Mouse (Mus musculus) bone marrow macrophage, adult 2 months (primary cell): ENCODE measurements around the gene Aldh1a3. TPM values are rescaled to one million over a fixed set of nuclear protein-coding genes. Genes with fewer than 3 reads are reported as not detected.

Experiments
- H3K27ac ChIP-seq: 2 replicates; pipeline ENCODE4 v1.5.1; 2012; ENCODE audit warnings: low read depth, low read length; ENCODE audit not compliant: insufficient read depth
- H3K4me1 ChIP-seq: 2 replicates; pipeline ENCODE4 v1.6.1; 2012; ENCODE audit warnings: low read length; ENCODE audit not compliant: control insufficient read depth, insufficient read depth
- H3K4me3 ChIP-seq: 2 replicates; pipeline ENCODE4 v1.5.1; 2012; ENCODE audit warnings: mild to moderate bottlenecking, low read length, moderate library complexity; ENCODE audit not compliant: insufficient read depth
- CTCF ChIP-seq: IDR thresholded peaks from 2 replicates; pipeline ENCODE4 v1.5.1; 2012; ENCODE audit warnings: low read depth, mild to moderate bottlenecking, low read length, moderate library complexity
- POLR2A ChIP-seq: IDR thresholded peaks from 2 replicates; pipeline ENCODE4 v1.6.1; 2012; ENCODE audit warnings: mild to moderate bottlenecking, low read depth, low read length, borderline replicate concordance
- polyA plus RNA-seq: library from polyadenylated mRNA; stranded (reverse); fragments of >200 nt; gene quantifications from 2 replicates; pipeline ENCODE4 v1.2.4, GENCODE M21; 2012; ENCODE audit not compliant: missing spikeins, insufficient read depth, insufficient read length

Gene Aldh1a3
- polyA plus RNA-seq, 1 experiment = 0.36 TPM

DNA sequence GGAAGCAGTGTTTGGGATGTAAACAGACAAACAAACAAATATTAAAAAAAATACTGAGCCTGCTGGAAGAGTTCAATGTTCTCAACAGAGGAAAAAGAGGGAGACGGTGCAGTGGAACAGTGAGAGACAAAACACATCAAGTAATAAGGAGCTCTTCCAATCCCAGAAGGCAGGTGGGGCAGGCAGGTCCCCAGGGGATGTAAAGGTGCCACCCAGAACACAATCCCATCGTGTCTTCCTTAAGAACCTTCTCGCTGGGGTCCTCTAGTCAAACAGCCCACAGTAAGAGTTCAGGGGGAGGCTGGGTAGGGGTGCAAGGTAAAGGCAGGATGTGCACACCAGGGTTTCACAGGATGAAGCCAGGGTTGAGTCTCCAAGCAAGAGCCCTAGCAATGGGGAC lies 53.9 kb downstream of the Aldh1a3 start:
- Histone ChIP-seq H3K4me1 (peaks cover 9% of the 10 kb centered on the region), H3K27ac (no peak overlapping the region), H3K4me3 (no peak overlapping the region)
- TF ChIP-seq CTCF (no peak), POLR2A (no peak)

DNA sequence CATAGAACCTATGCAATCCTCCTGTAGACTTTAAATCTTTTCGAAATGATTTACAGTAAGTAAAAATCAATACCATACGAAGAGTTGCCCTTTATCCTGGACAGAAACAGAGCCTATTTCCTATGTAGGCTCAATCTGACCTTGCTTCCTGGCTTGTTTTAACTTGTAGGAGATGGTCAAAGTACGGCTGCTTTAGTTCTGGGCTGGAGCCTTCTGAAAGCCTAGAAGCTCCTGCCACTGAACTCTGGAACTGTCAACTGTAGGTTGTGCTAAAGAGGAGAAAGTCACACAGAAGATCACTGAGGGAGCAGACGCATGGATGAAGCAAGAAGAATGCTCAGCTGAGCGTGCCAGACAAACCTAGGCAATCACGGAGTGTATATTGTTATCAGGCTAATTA lies 56.3 kb downstream of the Aldh1a3 start:
- H3K27ac ChIP-seq = no peak overlapping the region
- no peak overlapping the region for H3K4me3 ChIP-seq
- TF ChIP-seq POLR2A (no peak), CTCF (no peak)
- H3K4me1 ChIP-seq = peaks cover 9% of the 10 kb centered on the region

DNA sequence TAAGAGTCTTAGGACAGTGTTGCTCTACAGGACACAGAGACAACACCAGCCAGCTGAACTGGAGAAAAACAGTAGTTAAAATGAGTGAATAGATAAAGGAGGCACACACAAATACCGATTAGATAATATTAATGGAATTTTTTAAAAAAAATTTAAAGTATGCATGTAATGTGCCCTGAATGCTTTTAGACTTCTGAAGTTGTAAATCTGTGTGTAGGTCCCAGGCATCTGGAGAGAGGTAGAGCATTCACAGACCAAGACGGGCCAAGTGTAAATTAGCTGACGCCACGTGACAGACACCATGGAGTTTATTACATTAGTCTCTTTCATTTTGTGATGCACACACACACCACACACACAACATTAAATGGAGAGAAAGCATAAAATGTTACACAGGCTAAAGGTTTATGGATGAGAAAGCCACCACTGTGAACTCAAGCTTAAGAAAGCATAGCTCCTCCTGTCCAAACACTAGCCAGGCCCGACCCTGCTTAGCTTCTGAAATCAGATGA lies 57.3 kb downstream of the Aldh1a3 start:
- Histone ChIP-seq H3K4me1 (peaks cover 9% of the 10 kb centered on the region), H3K27ac (no peak overlapping the region), H3K4me3 (no peak overlapping the region)
- TF ChIP-seq CTCF = no peak
- no peak for TF ChIP-seq POLR2A

DNA sequence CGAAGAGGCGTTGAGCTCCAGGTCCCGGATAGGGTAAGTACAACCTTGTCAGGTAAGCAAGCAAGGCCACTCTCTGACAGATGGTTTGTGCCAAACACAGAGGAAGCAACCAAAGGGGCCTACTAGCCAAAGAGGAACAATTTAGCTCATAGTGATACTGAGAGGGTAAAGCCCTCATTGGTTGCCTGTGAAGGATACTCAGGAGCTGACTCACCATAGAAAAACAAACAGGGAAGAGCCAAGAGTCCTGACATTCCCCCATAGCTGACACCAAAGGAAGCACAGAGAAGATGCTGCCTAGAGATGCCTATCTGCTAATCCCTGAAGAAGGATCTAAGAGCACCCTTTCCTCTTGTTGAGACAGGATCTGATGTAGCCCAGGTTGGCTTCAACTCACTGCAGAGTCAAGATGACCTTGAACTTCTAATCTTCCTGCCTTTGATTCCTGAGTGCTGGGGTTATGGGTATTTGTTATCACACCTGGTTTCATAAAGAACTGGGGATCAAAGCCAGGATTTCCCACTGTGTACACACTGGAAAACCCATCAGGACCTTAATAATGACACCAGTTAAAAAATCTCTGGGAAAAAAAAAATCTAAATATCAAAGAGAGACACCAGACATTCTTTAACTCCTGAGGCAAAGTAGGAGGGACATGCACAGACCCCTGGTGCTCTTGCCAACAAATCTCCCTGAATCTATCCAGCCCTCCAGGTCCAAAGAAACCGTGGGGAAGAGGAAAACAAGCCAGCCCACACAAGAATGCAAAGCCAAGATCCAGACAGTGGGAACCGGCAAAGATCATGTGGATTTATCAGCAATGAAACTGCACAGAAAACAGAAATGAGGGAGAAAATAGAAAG lies 58.0 kb downstream of the Aldh1a3 start:
- Histone ChIP-seq H3K4me3 (no peak overlapping the region), H3K4me1 (peaks cover 9% of the 10 kb centered on the region), H3K27ac (no peak overlapping the region)
- TF ChIP-seq CTCF (no peak), POLR2A (no peak)

DNA sequence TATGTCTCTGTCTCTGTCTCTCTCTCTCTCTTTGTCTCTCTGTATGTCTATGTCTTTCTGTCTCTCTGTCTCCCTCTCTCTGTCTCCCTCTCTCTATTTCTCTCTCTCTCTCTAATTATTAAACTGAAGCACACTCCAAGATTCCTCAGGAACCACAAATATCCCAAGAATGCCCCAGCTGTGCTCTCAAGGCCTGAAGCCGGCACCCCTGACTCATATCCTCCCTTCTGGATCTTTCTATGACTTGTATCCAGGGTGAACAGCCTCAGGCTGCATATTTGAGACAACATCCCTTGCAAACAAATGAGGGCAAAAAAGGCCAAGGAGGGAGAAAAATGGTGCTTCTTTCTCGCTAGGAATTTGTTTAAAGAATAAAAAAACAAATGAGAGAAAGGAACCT lies 61.4 kb downstream of the Aldh1a3 start, which contains the start of gene Gm10974:
Gene Gm10974 (plus strand): TSS at position 2 of the 400 bp plus-strand sequence.
- Histone ChIP-seq H3K4me3 (no peak within 1 kb of the TSS), H3K4me1 (peaks cover 9% of the 10 kb centered on the region), H3K27ac (no peak within 1 kb of the TSS)
- TF ChIP-seq CTCF (no peak), POLR2A (no peak)

DNA sequence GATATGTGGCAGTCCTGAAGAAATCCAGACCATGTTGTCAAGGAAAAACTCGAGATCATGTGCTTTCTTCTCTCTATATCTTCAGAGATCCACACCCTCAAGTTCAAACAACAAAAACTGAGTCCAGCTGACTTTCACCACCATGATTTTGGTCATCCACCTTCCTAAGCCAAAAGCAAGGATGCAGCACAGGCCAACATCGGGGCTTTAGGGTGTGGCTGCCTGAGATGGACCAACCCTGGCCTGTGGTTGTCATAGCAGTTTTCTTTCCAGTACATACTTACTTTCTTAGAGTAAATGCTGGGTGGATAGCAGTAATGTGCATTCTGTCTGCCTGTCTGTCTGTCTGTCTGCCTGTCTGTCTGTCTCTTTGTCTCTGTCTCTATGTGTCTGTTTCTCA lies 61.9 kb downstream of the Aldh1a3 start:
- Histone ChIP-seq H3K4me1 (peaks cover 9% of the 10 kb centered on the region), H3K4me3 (no peak overlapping the region), H3K27ac (no peak overlapping the region)
- TF ChIP-seq POLR2A = no peak
- TF ChIP-seq CTCF = no peak

DNA sequence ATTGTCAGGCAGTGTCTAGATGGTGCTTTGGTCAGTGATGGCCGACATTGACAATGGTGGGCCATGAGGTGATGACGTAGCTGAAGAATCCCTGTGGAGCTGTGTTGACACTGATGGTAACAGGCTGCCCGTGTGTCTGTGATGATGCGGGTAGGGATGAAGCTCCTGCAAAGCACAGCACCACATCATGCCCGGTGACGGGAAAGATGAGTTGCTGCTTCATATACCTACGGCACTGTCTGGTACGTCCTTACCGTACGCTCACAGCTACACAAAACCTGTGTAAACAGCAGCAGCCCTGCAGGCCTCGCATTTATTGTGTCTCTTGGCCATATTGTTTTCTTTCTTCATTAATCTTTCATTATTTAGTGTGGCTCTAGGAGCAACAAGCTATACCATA lies 62.8 kb downstream of the Aldh1a3 start:
- no peak for TF ChIP-seq POLR2A
- no peak for TF ChIP-seq CTCF
- Histone ChIP-seq H3K4me1 (peaks cover 6% of the 10 kb centered on the region), H3K4me3 (no peak overlapping the region), H3K27ac (no peak overlapping the region)

DNA sequence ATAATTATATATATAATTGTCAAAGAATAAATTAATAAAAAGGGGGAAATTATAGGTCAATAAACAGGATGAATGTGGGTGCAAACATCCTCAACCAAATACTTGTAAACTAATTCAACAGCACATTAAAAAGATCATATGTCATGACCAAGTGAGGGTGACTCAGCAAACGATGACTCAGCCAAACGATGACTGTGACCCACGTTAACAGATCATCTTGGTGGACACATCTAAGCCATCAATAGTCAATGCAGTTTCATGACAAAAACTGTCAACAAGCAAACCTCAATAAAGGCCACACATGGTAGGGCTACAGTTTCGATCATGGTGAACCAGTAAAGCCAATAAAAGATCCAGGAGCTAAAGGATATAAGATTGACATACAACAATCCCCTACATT lies 68.3 kb downstream of the Aldh1a3 start:
- TF ChIP-seq CTCF = no peak
- TF ChIP-seq POLR2A = no peak
- no peak overlapping the region for H3K27ac ChIP-seq
- H3K4me1 ChIP-seq = peaks cover 31% of the 10 kb centered on the region
- no peak overlapping the region for H3K4me3 ChIP-seq

DNA sequence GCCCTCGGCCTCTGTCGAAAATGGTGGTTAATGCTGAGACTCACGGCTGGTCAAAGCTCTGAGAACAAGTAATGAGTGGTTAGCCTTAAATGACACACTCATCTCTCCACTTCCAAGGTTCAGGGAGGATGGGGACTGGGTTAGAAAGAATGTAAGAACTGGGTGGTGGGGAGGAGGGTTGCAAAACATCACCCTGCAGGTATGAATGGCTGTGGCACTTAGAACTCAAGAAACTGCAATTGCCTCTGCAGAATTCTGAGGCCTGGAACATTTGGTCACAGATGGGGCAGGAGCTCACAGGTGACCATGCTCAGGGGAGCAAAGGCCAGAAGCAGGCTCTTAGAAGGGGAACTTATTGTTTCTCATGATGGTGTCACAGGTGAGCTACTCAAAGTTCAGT lies 68.9 kb downstream of the Aldh1a3 start:
- peaks cover 31% of the 10 kb centered on the region for H3K4me1 ChIP-seq
- H3K27ac ChIP-seq = no peak overlapping the region
- TF ChIP-seq CTCF (no peak), POLR2A (no peak)
- H3K4me3 ChIP-seq = no peak overlapping the region

DNA sequence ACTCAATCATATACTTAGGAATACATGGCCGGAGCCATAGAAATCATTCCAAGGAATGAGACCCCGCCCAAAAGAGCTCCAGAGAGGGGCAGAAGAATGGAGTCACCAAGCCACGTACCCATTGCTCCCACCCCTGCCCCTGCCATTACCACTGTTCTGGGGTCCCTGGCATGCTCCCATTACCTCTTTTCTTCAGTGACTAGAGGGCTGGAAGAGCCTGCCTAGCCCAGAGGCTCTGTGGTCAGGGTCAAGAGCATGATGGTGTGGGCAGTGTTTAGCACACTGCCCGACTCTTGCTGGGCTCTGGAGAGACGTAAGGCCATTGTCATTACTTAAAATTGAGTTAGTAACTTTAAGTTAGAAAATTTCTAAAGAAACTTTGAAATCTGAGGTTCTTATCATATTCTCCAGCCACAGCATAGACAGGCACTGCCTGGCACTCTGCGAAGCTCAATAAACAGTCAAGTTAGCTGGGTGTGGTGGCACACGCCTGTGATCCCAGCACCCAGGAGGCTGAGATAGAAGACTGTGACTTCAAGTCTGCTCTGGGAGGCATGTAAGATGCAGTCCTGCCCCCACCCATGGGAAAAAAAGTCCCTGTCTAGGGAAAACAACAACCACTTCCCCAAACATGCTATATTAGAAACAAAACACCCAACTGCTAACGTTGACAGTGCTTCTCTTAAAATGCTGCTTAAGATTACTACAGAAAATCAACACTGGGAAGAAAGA lies 71.4 kb downstream of the Aldh1a3 start:
- Histone ChIP-seq H3K27ac (no peak overlapping the region), H3K4me3 (no peak overlapping the region), H3K4me1 (peaks cover 31% of the 10 kb centered on the region)
- TF ChIP-seq CTCF (no peak), POLR2A (no peak)
